Mouse (Mus musculus) erythroblast, adult 5-6 weeks (primary cell): Measurements from ENCODE around the gene Gramd1b. TPM values are rescaled to one million over a fixed set of nuclear protein-coding genes. Genes with fewer than 3 reads are reported as not detected.

Experiments used
- ATAC-seq: replicated peaks from 2 replicates; pipeline ENCODE4 v1.8.0; 2016; ENCODE audit warnings: moderate number of reproducible peaks, mild to moderate bottlenecking, moderate TSS enrichment, inconsistent platforms; ENCODE audit not compliant: poor library complexity, low FRiP score, severe bottlenecking
- total RNA-seq, 2 experiments: library from RNA; stranded (forward) in 1 of 2; stranded (reverse) in 1 of 2; fragments of 150-400 nt in 1 of 2; fragments of 200-764, 138-1000 nt in 1 of 2; gene quantifications; 2 replicates each; pipeline versions ENCODE4 v1.2.3 to v1.2.4; 2015 to 2017; ENCODE audit warnings: low replicate concordance in 2 of 2

The Gramd1b gene
- total RNA-seq, 2 experiments from 2014 or later: 5.5 to 22.1 TPM

DNA sequence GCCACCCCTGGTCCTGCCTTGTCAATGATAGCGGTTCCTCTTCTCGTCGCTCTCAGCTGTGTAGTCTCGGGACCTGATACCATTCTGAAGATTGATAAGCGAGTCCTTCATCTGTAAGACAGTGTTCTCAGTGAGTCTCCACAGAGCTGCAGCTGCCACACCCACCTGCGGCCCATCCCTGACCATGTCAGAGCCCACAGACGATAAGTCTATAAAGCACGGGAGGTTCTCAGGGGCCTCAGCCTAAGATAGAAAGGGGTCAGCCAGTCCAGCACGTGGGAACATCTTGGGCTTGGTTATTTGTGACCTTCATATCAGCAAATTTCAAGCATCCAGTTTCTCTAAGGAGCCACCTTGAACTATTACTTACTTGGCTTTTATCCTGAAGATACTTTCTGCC, 233.2 kb downstream of the Gramd1b start:
- no peak for ATAC-seq

DNA sequence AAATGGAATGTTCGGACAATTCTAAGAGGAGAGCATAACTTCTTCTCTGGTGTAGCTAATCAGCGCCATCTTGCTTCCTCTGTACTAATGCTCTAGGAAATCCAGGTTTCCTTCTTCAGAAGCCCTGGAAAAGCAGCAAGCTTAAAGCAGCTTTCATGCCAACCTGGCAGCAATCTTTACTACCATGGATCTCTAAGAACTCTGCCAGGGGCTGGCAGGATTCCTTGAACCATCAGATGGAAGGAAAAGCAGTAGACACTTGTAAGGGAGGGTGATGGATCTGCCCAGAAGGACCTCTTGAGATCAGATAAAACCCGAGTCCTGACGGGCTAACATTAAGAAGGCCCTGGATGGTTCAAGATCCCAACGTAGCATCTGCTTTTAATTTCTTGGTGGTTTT, 234.9 kb downstream of the Gramd1b start:
- no peak for ATAC-seq

DNA sequence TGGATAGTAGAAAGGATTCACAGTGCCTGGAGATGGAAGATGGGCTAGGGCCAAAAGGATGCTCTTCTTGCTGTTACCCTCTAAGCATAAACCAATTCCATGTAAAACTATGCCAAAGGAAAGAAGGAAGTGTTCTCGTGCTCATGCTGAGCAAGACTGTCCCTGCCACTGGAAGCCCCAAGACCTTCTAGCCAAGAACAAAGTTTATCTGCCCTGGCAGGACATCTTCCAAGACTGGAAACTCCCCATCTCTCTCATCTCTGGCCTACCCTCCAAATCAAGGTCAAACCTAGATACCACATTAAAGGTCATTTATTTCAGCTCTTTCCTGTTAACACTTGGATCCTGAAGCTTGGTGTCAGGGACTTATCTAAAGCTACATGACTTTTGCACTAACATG, 236.3 kb downstream of the Gramd1b start:
- ATAC-seq: no peak

DNA sequence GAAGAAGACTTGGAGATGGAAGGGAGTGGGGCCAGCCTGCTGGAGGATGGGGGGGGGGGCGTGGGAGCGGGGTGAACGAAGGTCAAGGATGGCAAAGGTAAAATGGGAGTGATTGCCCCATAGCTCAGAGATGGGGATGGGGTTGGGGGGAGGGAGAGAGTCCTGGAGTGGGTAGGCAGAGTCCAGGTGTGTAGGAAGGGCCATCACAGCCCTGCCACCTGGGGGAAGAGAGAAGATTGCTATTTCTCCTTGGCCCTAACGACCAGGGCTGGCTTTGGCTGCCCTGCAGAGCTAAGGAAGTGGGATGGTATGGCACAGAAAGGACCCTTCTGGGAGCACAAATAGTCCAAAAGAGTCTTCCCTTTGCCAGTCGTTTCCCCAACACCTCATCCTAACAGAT, 237.0 kb downstream of the Gramd1b start:
- no peak for ATAC-seq

DNA sequence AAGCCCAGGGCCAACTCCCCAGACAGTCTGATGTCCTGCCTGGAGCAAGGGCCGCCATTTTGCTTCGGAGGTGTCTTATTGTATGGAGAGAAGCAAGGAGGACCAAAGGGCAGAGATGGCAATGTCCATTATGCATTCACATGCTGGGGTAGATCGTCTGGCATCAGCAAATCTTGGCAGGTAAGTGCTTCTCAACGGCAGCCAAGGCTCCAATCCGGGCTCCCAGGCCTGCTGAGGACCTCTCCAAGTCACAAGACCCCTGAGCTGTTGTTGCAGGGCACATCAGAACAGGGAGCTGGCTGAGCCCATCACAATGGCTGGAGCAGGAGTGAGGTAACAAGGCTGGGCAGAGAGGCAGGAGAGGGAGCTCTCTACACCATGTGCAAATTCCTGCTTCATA, 237.4 kb downstream of the Gramd1b start:
- ATAC-seq: no peak

DNA sequence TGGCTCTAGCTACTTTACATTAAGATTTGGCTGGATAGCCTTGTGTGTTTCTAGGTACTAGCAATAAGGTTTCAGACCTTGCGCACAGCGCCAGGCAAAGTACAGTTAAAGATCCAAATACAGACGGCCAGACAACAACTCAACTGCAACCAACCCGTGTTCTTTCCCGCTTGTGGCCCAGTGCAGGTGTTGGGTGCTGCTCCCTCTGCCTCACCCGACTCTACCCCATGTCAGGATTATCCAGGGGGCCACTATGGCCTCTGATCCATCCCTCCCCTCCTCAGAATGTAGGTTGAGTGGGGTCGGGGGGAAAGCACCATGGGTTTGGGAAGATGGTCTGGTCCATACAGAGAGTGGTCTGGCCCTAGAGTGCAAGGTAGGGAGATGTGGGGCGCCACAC, 237.9 kb downstream of the Gramd1b start:
- no peak for ATAC-seq

DNA sequence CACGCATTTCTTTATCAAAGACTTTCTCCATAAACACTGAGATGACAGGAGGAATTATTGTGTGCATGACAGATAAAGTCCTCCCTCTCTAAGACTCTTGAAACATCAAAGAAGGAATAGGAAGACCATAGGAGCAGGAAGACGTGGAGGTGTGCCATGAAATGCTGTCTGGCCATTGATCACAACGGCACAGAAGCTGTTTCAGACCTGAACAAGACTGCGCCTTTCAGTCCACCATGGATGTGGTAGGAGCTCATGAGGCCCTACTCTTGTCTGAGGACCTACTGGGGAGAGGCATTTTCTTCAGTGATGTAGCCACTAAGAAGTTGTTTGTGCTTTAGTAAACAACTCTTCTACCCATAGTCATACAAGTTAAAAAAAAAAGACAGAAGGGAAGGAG, 238.7 kb downstream of the Gramd1b start:
- no peak for ATAC-seq

DNA sequence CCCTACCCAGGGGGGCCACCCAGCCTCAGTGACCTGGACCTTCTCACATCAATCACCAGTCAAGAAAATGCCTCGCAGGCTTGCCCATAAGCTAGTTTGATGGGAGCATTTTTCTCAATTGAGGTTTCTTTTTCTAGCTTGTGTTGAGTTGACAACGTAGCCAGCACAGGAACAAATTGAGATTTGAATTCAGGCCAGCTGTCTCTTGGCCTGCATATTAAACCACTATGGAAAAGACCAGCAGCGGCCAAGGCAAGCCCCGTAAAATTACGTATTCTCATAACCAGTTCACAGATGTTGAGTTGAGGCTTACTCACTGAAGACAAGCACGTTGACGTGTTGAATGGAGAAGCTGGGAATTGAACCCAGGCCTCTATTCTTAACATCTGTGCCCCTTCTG, 248.2 kb downstream of the Gramd1b start:
- no peak for ATAC-seq

DNA sequence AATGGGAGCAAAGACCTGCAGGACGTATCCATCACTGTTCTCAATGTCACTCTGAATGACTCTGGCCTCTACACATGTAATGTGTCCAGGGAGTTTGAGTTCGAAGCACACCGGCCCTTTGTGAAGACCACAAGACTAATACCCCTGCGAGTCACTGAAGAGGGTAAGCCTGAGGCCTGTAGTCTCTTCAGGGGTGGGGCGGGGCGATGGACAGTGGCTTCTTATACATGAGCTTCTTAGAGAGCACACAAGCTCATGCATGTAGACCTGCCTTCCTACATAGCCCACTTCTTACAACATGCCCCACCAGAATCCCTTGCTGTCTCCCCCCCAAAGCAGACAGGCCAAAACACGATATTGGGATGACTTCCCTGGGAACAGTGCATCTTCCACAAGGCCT, 251.7 kb downstream of the Gramd1b start:
- no peak for ATAC-seq

DNA sequence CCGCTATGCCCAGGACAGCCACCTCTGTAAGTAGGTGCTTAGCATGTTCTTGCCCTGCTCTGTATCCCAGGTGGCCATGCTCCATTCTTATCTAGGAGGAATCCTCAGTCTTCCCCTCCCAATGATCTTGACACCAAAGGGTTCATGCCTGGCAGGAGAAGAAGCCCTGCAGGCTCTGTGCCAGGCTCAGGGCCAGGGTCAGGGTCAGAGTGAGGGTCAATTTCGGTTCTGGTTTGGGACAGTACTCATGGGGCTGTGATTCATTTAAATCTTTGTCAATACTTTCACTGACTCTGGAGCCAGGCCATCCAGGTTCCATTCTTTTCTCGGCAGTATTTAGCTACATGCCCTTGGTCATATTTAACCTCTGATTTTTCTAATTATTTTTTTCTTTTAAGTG, 253.5 kb downstream of the Gramd1b start:
- no peak for ATAC-seq

DNA sequence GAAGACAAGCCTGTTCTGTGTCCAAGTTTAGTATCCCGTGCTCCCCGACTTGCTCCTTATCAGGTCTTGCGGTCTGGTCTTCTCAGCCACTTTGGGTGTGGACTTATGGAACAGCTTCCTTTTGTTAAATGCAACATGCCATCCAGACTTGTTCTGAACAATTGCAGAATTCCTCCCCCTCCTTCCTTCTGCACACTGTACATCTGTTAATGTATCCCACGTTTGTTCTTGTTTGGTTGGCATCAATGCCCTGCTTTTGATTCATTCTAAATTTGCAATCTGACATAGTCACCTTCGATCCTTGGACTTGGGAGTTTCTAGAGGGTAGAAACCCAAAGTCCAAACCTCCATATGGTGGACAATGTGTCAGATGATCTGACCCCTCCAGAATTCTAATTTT, 255.3 kb downstream of the Gramd1b start:
- ATAC-seq: no peak

DNA sequence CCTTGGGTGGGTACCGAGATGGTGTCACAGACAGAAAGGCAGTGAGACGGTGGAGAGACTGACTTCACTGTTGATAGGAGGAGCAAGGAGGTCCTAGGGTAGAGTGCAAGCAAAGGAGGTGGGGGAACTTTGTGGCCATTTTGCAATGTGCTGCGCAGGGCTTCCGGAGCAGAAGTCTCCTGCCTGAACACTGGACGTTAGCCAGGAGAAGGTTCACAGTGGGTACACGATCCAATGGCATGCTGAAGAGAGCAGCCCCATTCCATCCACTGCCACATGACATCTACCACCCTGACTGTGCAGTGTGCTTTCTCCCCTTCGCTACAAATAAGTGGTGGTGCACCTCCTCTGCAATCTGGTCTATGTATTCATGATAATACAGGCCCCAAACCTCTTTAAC, 258.4 kb downstream of the Gramd1b start:
- ATAC-seq: no peak

DNA sequence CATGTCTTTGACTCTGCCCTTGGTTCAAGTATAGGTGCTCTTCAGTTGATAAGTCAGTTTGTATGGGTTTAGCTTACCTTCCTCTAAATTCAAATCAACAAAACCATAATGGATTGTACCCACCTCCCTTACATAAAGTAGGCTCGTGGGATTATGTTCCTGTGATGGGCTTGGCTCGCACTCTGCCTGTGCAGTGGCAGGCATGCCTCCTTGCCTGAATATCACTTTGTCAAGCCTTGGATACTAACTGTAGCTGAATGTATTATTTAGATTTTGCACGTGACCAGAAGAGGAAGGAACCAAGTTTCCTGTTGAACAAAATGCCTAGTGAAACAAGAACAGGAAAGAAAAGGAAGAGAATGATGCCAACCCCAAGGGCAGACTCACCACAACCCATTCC, 260.1 kb downstream of the Gramd1b start:
- no peak for ATAC-seq

DNA sequence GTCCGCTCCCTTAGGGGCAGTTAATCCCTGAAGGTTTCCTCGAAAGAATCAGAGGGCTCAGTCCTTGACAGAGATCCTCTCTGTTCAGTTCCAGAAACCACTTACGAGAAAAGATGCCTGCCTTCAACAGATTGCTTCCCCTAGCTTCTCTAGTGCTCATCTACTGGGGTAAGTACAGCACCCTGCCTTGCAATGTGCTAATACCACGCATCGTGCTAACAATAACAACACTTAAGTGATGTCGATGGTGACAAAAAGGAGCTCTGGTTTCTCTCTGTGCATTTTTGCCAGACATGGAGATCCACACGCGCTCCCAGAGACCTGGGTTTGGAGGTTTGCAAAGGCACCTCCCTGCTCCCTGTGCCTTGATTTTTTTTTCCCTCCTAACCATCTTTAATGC, 261.3 kb downstream of the Gramd1b start:
- ATAC-seq: no peak

DNA sequence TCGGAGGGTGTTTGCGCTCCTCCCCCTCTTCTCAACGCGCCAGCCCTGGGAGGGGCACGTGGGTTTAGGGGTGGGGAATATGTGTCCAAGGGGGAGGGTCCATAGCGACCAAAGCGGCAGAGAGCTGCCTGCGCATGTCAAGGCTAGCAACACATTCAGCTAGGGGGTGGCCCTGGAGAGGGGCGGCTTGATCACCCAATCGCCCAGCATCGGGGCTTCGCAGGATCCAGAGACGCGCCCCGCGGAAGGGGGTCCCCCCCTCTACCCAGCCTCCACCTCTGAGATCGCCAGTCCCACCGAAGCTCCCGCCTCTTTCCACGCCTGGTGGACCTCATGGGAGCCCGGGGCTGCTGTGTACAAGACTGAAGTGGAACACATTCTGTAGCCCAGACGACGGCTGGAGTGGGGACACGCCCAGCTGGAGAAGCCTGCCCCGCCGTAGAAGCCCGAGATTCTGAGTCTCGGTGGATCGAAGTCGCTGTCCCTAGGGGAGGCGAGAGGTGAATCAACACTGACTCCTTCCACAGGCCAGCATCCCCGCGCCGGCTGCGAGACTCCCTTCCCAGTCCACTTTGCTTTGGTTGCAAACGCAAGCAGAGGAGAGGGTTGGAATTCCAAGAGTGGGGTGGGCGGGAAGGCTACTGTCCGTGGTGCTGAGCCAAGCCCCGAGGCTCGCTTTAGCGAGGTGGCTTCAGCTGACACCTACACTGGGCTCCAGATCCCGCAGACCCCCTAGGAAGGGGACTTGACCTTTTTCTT, 261.9 kb downstream of the Gramd1b start, which contains the start of gene Scn3b:
Gene Scn3b, plus strand, starts transcription at position 115 of the 759 bp plus-strand sequence.
- ATAC-seq: no peak

DNA sequence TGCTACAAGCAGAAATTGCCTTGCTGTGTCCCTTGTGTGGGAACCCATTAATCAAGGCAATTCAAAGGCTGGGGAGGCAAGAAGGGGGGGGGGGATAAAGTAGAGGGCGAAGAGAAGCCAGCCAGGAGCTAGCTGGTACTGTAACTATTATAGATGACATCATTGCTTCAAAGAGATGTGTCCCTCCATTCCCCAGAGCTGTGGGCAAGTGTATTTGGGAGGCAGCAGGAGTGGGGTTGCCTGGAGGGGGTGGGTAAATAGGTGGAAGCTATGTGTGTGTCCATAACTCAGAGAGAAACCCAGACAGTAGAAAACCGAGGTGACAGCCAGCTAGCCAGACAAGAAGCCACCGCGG, 262.5 kb downstream of the Gramd1b start:
- ATAC-seq: no peak

DNA sequence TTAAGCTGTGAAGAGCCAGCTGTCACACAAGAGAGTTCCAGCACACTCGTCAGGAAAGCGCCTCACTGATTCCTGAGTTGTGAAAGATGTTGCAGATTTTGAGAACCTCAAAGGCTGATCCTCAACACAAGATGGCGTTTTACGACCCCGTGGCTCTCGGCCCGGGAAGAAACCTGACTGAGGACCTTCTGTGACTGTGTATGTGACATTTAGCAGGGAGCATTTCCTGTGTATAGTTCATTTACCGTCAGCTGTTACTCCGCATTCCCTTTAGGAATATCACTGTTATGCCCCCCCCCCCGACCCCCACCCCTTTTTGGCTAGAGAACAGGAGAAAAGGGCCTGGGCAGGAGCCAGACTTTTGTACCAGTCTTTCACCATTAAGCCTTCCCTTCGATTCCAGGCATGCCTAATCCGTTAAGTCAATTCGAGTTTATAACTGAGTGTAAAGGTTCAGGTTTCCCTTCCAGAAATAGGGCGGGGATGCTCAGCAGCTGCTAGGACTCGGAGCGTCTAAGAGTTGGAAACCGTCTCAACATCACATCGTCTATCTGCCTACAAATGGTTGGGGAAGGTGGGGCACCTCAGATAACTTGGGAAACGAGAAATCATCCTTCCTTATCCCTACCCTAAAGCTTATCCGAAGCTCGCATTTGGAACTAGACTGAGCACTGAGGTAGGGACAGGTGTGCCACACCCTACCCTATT, 263.0 kb downstream of the Gramd1b start:
- ATAC-seq: no peak

DNA sequence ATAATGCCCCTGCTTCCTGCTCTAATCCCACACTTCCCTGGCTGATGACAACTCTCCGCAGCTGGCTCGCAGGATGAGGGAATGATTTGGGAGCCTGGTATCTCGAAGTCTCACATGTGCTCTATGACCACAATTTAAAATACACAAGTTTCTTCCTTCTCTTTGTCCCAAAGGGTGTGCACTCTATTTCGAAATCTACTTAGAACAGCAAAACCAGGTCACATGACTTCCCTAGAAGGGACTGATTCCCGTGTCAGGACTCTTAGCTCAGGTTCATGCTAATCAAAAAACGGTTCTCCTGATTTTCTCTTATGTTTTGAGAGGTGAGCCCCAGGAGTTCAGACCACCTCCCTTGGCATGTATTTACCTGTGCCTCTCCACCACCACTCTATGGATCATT, 267.3 kb downstream of the Gramd1b start:
- no peak for ATAC-seq

DNA sequence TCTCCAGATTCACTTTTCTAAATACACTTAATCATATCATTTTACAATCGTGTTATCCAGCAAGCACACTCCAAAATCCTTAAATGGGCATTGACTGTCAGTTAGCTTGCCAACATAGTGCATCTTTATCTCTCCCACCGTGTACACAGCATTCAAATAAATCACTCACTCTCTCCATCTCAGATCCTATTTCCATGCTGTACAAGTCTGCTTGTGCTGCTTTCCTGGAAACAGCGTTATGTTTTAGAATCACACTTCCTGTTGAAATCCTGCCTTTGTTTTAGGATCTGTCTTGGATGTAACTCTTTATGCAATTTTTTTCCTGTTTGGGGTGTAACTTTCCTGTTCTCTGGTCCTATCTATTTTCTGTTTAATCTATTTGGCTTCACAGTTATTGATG, 278.7 kb downstream of the Gramd1b start:
- ATAC-seq: no peak

DNA sequence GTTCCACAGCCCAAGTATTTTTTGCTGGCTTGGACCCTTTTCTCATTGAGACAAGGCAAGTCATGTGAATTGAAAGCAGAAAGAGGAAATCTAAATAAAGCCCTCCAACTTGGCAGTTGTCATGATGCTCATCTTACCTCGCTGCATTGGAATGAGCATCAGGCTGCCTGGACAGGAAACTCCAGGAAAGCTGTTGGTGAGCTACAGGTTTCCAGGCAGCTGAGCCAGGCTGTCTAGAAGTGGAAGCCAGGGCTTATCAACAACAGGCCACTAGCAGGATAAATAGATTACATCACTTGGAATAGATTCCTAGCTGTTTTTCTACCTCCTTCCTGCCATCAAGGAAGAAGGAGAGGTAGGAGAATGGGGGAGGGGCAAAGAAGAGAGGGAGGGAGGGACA, 282.1 kb downstream of the Gramd1b start:
- ATAC-seq: no peak

DNA sequence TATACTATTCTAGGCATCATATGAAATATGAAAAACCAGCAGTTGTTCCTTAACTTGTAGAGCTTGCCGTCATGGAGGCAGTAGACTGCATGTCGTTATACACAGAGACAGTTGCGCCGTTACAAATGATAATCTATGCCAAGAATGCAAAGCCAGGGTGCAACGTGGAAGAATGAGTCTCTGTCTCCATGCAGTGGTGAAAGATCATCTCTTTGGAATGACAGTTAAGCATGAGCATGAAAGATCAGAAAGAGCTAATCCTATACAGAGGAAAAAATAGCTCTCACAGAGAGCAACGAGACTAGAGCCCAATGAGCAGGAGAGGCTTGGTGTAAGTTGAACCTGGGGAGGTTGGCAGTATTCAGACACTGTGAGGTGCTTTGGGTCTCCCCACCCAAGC, 284.5 kb downstream of the Gramd1b start:
- no peak for ATAC-seq
